Mouse (Mus musculus): ENCODE measurements at regions not wholly inside any gene's neighbourhood (a gene's known extent, or its start where the extent isn't known, plus 50 kb on each side); places are given as distances from the start of the nearest gene placed in this dataset.

GRCm38 (mm10) chr15:40361849-40362533 lies 227.8 kb downstream of the 9330182O14Rik start:
- TF ChIP-seq POLR2A (IDR thresholded peaks at IDR 0.05; ENCODE audit: borderline replicate concordance, extremely low read depth, insufficient read depth, insufficient read length, poor library complexity, severe bottlenecking) = no peak
- no peak for TF ChIP-seq CTCF (IDR thresholded peaks at IDR 0.05; ENCODE audit: borderline replicate concordance, extremely low read depth, insufficient read depth, insufficient read length)
